Mouse (Mus musculus) cerebellum, adult 11 months (tissue): Measurements from ENCODE around the gene Cd40.

Source experiments
- DNase-seq: peaks from one replicate; pipeline ENCODE4 v3.0.0; 2022

The Cd40 gene

GRCm38 (mm10) chr2:165106585-165106984, 51.2 kb downstream of the Cd40 start:
- no peak for DNase-seq

DNA sequence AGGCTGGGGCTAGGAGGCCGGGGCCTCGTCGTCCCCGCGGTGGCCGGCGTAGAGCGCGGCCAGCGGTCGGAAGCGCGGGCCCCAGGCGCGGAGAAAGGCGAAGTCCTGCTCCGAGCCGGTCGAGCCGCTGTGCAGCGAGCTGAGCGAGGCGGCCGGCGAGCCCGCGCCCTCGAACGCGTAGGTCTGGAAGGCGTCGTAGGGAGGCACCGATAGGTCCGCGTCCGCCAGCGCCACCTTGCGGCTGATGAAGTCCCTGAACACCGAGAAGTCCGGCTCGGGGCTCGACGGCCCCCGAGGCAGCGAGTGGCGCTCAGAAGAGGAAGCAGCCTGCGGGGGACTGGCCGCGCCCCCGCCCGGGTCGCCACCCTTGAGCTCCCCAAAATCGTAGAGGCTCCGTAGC, 56.7 kb downstream of the Cd40 start:
- peak; percentile 71 for DNase-seq

DNA sequence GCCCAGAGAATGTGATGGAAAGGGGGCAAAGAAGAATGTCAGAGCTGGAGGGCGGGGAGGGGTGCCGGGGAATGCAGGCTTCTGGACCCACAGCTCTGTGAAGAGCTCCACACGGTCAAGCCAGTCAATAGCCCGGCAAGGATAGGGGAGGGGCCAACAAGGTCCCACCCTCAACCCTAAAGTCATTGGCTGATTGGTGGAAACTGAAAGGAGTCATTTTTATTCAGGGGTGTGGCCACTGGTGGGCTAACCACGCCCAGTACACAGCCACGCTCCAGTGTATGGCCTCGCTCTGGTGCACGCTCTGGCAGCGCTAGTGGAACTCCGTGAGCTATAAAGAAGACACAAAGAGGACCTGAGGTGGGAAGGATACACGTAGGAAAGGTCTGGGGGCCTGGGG, 58.3 kb downstream of the Cd40 start:
- DNase-seq: no peak

- DNase-seq: no peak
Measured at GRCm38 (mm10) chr2:165120765-165121164, 65.3 kb downstream of the Cd40 start.

DNA sequence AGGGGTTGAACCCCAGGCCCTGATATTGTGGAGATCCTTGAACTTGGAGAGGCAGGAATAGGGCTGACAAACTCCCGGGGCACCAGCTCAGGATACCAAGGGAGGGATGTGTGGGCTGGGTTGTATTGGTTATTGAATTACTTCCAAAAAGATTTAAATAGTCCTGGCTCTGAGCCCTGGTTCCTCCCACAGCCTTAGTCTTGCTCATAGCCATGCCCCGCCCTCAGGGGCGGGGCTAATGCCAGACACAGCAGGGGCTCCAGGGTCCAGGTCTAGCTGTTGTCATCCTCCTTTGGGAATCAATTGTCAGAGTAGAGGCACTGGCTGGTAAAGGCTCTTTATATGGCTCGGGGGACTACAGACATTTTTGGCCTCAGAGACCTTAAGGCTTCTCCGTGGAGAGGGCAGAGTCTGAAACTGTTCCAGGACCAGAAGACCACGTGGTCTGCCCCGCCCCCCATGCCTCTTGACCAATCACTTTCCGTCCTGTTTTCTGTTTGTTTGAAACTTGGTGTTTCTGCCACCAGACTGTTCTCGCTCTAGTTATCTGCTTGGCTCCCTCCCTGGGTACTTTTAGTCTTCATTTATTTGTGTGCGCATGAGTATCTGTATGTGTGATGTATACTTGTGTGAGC, 65.9 kb downstream of the Cd40 start:
- no peak for DNase-seq
